Mouse (Mus musculus) left cerebral cortex, postnatal 4 days (tissue): ENCODE data around the gene Slc15a2. TPM values are rescaled to one million over a fixed set of nuclear protein-coding genes. Genes with fewer than 3 reads are reported as not detected.

Experiments used
- DNase-seq: peaks from one replicate; pipeline ENCODE4 v3.0.0-alpha.2; 2022
- intact Hi-C: fragments of 180-260 bp; cut with DNase I; formaldehyde crosslinking; loops from one replicate; pipeline ENCODE4 v1.15.1; 2025
- total RNA-seq, 2 experiments: library from RNA; stranded (reverse); gene quantifications; 2 replicates each; pipeline ENCODE4 v1.2.3; 2021

Gene Slc15a2
- 10 to 100 TPM; 36.0 to 36.5 TPM for total RNA-seq

GRCm38 (mm10) chr16:36784594-36785313 lies at the start of gene Slc15a2:
Gene Slc15a2, minus strand, starts transcription at chr16:36784962.
- DNase-seq = peak; percentile 87
- intact Hi-C loops = no loop called here

GRCm38 (mm10) chr16:36828820-36829219 lies 44.1 kb upstream of the Slc15a2 start:
- DNase-seq = peak; percentile 5
- intact Hi-C loops = no loop called here

- DNase-seq = peak; percentile 89
- intact Hi-C loops = no loop called here
Measured at GRCm38 (mm10) chr16:36828054-36828786, 43.5 kb upstream of the Slc15a2 start, which contains the start of gene Iqcb1. Gene Iqcb1, plus strand, starts transcription at chr16:36828385.

GRCm38 (mm10) chr16:36827611-36828053 lies 42.9 kb upstream of the Slc15a2 start:
- no peak for DNase-seq
- intact Hi-C loops = no loop called here

- intact Hi-C loops = no loop called here
- no peak for DNase-seq
Measured at GRCm38 (mm10) chr16:36821474-36821873, 36.7 kb upstream of the Slc15a2 start.

- intact Hi-C loops = no loop called here
- DNase-seq = no peak
Measured at GRCm38 (mm10) chr16:36820747-36821146, 36.0 kb upstream of the Slc15a2 start.

- intact Hi-C loops = no loop called here
- DNase-seq = no peak
Measured at GRCm38 (mm10) chr16:36820016-36820415, 35.3 kb upstream of the Slc15a2 start.

- DNase-seq = peak; percentile 81
- intact Hi-C loops = loop anchor here (5.0 kb wide), 2 partner anchors 95 to 345 kb away; no protein-coding TSS in a partner anchor
Measured at GRCm38 (mm10) chr16:36817321-36817926, 32.7 kb upstream of the Slc15a2 start.

GRCm38 (mm10) chr16:36816916-36817315 lies 32.2 kb upstream of the Slc15a2 start:
- DNase-seq = no peak
- intact Hi-C loops = loop anchor here (5.0 kb wide), 2 partner anchors 95 to 345 kb away; no protein-coding TSS in a partner anchor

GRCm38 (mm10) chr16:36813680-36814079 lies 28.9 kb upstream of the Slc15a2 start:
- DNase-seq = no peak
- intact Hi-C loops = no loop called here

- DNase-seq = no peak
- intact Hi-C loops = no loop called here
Measured at GRCm38 (mm10) chr16:36808616-36809015, 23.9 kb upstream of the Slc15a2 start.

- intact Hi-C loops = no loop called here
- DNase-seq = no peak
Measured at GRCm38 (mm10) chr16:36802361-36802760, 17.6 kb upstream of the Slc15a2 start.

- DNase-seq = no peak
- intact Hi-C loops = no loop called here
Measured at GRCm38 (mm10) chr16:36798334-36798733, 13.6 kb upstream of the Slc15a2 start.

- intact Hi-C loops = no loop called here
Measured at GRCm38 (mm10) chr16:36794976-36795375, 10.2 kb upstream of the Slc15a2 start.

GRCm38 (mm10) chr16:36790166-36790565 lies 5.4 kb upstream of the Slc15a2 start:
- intact Hi-C loops = no loop called here
- DNase-seq = no peak

More at GRCm38 (mm10) chr16:36794976-36795375, 10.2 kb upstream of the Slc15a2 start:
- no peak for DNase-seq

GRCm38 (mm10) chr16:36786466-36786865 lies 1.7 kb upstream of the Slc15a2 start:
- intact Hi-C loops = no loop called here
- DNase-seq = no peak

- DNase-seq = no peak
- intact Hi-C loops = no loop called here
Measured at GRCm38 (mm10) chr16:36784146-36784545, 616 bp downstream of the Slc15a2 start.

- DNase-seq = peak; percentile 41
- intact Hi-C loops = no loop called here
Measured at GRCm38 (mm10) chr16:36775658-36776057, 9.1 kb downstream of the Slc15a2 start.

- DNase-seq = no peak
- intact Hi-C loops = no loop called here
Measured at GRCm38 (mm10) chr16:36772996-36773395, 11.8 kb downstream of the Slc15a2 start.

GRCm38 (mm10) chr16:36771703-36772102 lies 13.1 kb downstream of the Slc15a2 start:
- no peak for DNase-seq
- intact Hi-C loops = no loop called here

GRCm38 (mm10) chr16:36771244-36771643 lies 13.5 kb downstream of the Slc15a2 start:
- DNase-seq = no peak
- intact Hi-C loops = no loop called here
